Mouse (Mus musculus) lung, postnatal 25 days (tissue): ENCODE data around the gene Chil1.

Experiments
- DNase-seq: peaks from one replicate; pipeline ENCODE4 v3.0.0; 2022; ENCODE audit warnings: low spot score

Chil1 gene

GRCm38 (mm10) chr1:134204230-134204629 lies 22.3 kb downstream of the Chil1 start:
- DNase-seq, result no peak

GRCm38 (mm10) chr1:134205296-134206018 lies 23.5 kb downstream of the Chil1 start:
- no peak for DNase-seq

- DNase-seq, result no peak
Measured at GRCm38 (mm10) chr1:134206085-134206484, 24.1 kb downstream of the Chil1 start.

GRCm38 (mm10) chr1:134210179-134210755 lies 28.3 kb downstream of the Chil1 start:
- DNase-seq, result no peak

GRCm38 (mm10) chr1:134211043-134211442 lies 29.1 kb downstream of the Chil1 start:
- no peak for DNase-seq

GRCm38 (mm10) chr1:134211631-134212030 lies 29.7 kb downstream of the Chil1 start:
- DNase-seq, result no peak

GRCm38 (mm10) chr1:134212351-134212750 lies 30.4 kb downstream of the Chil1 start:
- DNase-seq, result no peak

- DNase-seq, result no peak
Measured at GRCm38 (mm10) chr1:134213405-134213804, 31.4 kb downstream of the Chil1 start.

GRCm38 (mm10) chr1:134215059-134215458 lies 33.1 kb downstream of the Chil1 start:
- DNase-seq, result no peak

- no peak for DNase-seq
Measured at GRCm38 (mm10) chr1:134215751-134216628, 34.0 kb downstream of the Chil1 start.

- DNase-seq, result no peak
Measured at GRCm38 (mm10) chr1:134216629-134216971, 34.6 kb downstream of the Chil1 start.

GRCm38 (mm10) chr1:134217028-134217481 lies 35.1 kb downstream of the Chil1 start:
- no peak for DNase-seq

GRCm38 (mm10) chr1:134217942-134218341 lies 36.0 kb downstream of the Chil1 start:
- no peak for DNase-seq

GRCm38 (mm10) chr1:134219608-134220007 lies 37.6 kb downstream of the Chil1 start:
- DNase-seq, result no peak

- peak; percentile 55 for DNase-seq
Measured at GRCm38 (mm10) chr1:134221172-134221571, 39.2 kb downstream of the Chil1 start.

- DNase-seq, result peak; percentile 72
Measured at GRCm38 (mm10) chr1:134222122-134223055, 40.4 kb downstream of the Chil1 start.

GRCm38 (mm10) chr1:134224649-134225227 lies 42.8 kb downstream of the Chil1 start:
- no peak for DNase-seq

- no peak for DNase-seq
Measured at GRCm38 (mm10) chr1:134225375-134225774, 43.4 kb downstream of the Chil1 start.

- DNase-seq, result no peak
Measured at GRCm38 (mm10) chr1:134226739-134227138, 44.8 kb downstream of the Chil1 start.

GRCm38 (mm10) chr1:134229806-134230575 lies 48.0 kb downstream of the Chil1 start:
- no peak for DNase-seq
